In genomic region chr4:136179998-136180397, GRCm38 (mm10) we compare ENCODE assay signal across 9 mouse cellular contexts. TPM values are rescaled to one million over a fixed set of nuclear protein-coding genes. Genes with fewer than 3 reads are reported as not detected.
DNase-seq lines count a peak whose midpoint lies in the region; ATAC-seq and TF ChIP-seq lines count a peak whose summit lies in the region.
"Had no signal": no experiment of that assay in that cellular context is flagged by ENCODE, and none has a peak within 500 bp of the region (broad histone marks: within the 10 kb centered on the region; RNA-seq: fewer than 3 reads in every experiment).

No protein-coding gene starts in this region.

- H3K4me2 ChIP-seq in heart, embryonic 11.5 days: peak overlapping the region; percentile 95
- H3K4me2 ChIP-seq in kidney, embryonic 14.5 days (replicated peaks; ENCODE audit: low read depth, low read length): peak overlapping the region; percentile 54

- H3K79me2 ChIP-seq in liver, adult 2 months (ENCODE audit: control insufficient read depth, insufficient read depth, low read length): no peaks in the 10 kb centered on the region

- peaks cover 69% of the 10 kb centered on the region for H3K4me1 ChIP-seq in bone marrow macrophage, adult 2 months (ENCODE audit: control insufficient read depth, insufficient read depth, low read length)
- H3K4me1 ChIP-seq in heart, embryonic 11.5 days (ENCODE audit: control insufficient read depth, insufficient read depth, low read length): peaks cover 47% of the 10 kb centered on the region
- peaks cover 27% of the 10 kb centered on the region for H3K4me1 ChIP-seq in kidney, embryonic 14.5 days (ENCODE audit: control insufficient read depth, insufficient read depth, low read length)
- H3K4me1 ChIP-seq in liver, adult 2 months (ENCODE audit: control insufficient read depth, insufficient read depth, low read length): peaks cover 6% of the 10 kb centered on the region; the same call in 1 of the 2 replicates

- no peaks in the 10 kb centered on the region for H3K36me3 ChIP-seq in heart, embryonic 11.5 days (ENCODE audit: control insufficient read depth, insufficient read depth, low read length)
- H3K36me3 ChIP-seq in kidney, embryonic 14.5 days (ENCODE audit: control insufficient read depth, insufficient read depth, low read length): peaks cover 2% of the 10 kb centered on the region; the same call in 1 of the 2 replicates
- H3K36me3 ChIP-seq in liver, adult 2 months (ENCODE audit: control insufficient read depth, insufficient read depth, low read length): no peaks in the 10 kb centered on the region

- H3K27me3 ChIP-seq in heart, embryonic 11.5 days (ENCODE audit: control insufficient read depth, insufficient read depth, low read length): no peaks in the 10 kb centered on the region
- H3K27me3 ChIP-seq in kidney, embryonic 14.5 days (ENCODE audit: control insufficient read depth, insufficient read depth, low read length): no peaks in the 10 kb centered on the region
- H3K27me3 ChIP-seq in liver, adult 2 months (ENCODE audit: control insufficient read depth, insufficient read depth, low read length): no peaks in the 10 kb centered on the region
- H3K27me3 ChIP-seq: Patski had no signal

- DNase-seq in B cell, adult 2 months: peak; percentile 97 to 98
- DNase-seq in liver, adult 2 months (ENCODE audit: extremely low read depth, low read depth, low spot score): peak; percentile 60
- DNase-seq in monocyte, adult 2 months (ENCODE audit: low read depth in 1 of 2, low spot score in 2 of 2): peak; percentile 63 to 87
- peak; percentile 92 to 94 for DNase-seq in spleen, postnatal 36 days (ENCODE audit: low spot score in 2 of 2)

- TF ChIP-seq POLR2A in bone marrow macrophage, adult 2 months (IDR thresholded peaks at IDR 0.05; ENCODE audit: borderline replicate concordance, low read depth, low read length): no peak
- TF ChIP-seq POLR2A in liver, adult 2 months (IDR thresholded peaks at IDR 0.05; ENCODE audit: extremely low read depth, insufficient read depth, low read length): no peak

- no peaks in the 10 kb centered on the region for H3K9me3 ChIP-seq in heart, embryonic 11.5 days (replicated peaks; ENCODE audit: control insufficient read depth, low read length)
- no peaks in the 10 kb centered on the region for H3K9me3 ChIP-seq in kidney, embryonic 14.5 days (ENCODE audit: control insufficient read depth, low read length)

- H3K9ac ChIP-seq in heart, embryonic 11.5 days (ENCODE audit: low read depth, low read length): peak overlapping the region; percentile 64
- H3K9ac ChIP-seq in kidney, embryonic 14.5 days (ENCODE audit: low read depth, low read length): peak overlapping the region; percentile 50
- no peak overlapping the region for H3K9ac ChIP-seq in liver, adult 2 months (ENCODE audit: low read depth, low read length)

- TF ChIP-seq CTCF in bone marrow macrophage, adult 2 months (IDR thresholded peaks at IDR 0.05; ENCODE audit: low read depth, low read length): peak; percentile 61
- peak; percentile 93 for TF ChIP-seq CTCF in liver, adult 2 months (IDR thresholded peaks at IDR 0.05; ENCODE audit: low read depth, low read length)

- 3% methylated on average over 15 of the region's 15 CpGs for WGBS in heart, embryonic 11.5 days (ENCODE audit: insufficient replicate concordance)
- WGBS in kidney, embryonic 14.5 days: 6% methylated on average over 15 of the region's 15 CpGs
- 22% methylated on average over 15 of the region's 15 CpGs for WGBS in liver, adult 2 months

- no peak overlapping the region for H3K4me3 ChIP-seq in bone marrow macrophage, adult 2 months (ENCODE audit: insufficient read depth, low read length)
- peak overlapping the region; percentile 42 for H3K4me3 ChIP-seq in heart, embryonic 11.5 days (ENCODE audit: low read depth, low read length)
- H3K4me3 ChIP-seq in kidney, embryonic 14.5 days (ENCODE audit: low read length): peak overlapping the region; percentile 38
- H3K4me3 ChIP-seq in liver, adult 2 months (ENCODE audit: insufficient read depth, low read depth, low read length): peak overlapping the region; percentile 11

- peak overlapping the region; percentile 81 for H3K27ac ChIP-seq in bone marrow macrophage, adult 2 months (ENCODE audit: insufficient read depth, low read depth, low read length)
- H3K27ac ChIP-seq in heart, embryonic 11.5 days (ENCODE audit: low read depth, low read length): peak overlapping the region; percentile 70
- H3K27ac ChIP-seq in kidney, embryonic 14.5 days (ENCODE audit: low read depth, low read length): peak overlapping the region; percentile 65
- H3K27ac ChIP-seq in liver, adult 2 months (replicated peaks; ENCODE audit: insufficient read depth, low read depth, low read length): no peak overlapping the region

- ATAC-seq in erythroblast, adult 5-6 weeks (replicated peaks; ENCODE audit: low FRiP score, poor library complexity, severe bottlenecking): peak; percentile 45
- ATAC-seq in heart, embryonic 11.5 days (replicated peaks; ENCODE audit: insufficient number of reproducible peaks, low FRiP score, low TSS enrichment): peak; percentile 37; the same call in 1 of the 2 replicates
- ATAC-seq in kidney, embryonic 14.5 days (ENCODE audit: low FRiP score, low TSS enrichment): peak; percentile 13

RNA-seq across cellular contexts. Expression of gene E2f2, which starts 7.8 kb away (rescaled TPM):
- 20.0 and 20.8 TPM in 2 replicates for polyA plus RNA-seq in bone marrow macrophage, adult 2 months (2012; ENCODE audit: insufficient read depth, insufficient read length, missing spikeins)
- total RNA-seq in erythroblast, adult 5-6 weeks (2015; ENCODE audit: low replicate concordance): 226 and 246 TPM in 2 replicates
- 344 and 364 TPM in 2 replicates for total RNA-seq in erythroblast, adult 5-6 weeks (2017; ENCODE audit: low replicate concordance)
- polyA plus RNA-seq in heart, embryonic 11.5 days (2014; fragmentation: Nextera tagmentation; extraction: Ambion mirVana): 4.8 and 5.8 TPM in 2 replicates
- polyA plus RNA-seq in kidney, embryonic 14.5 days (2014; fragmentation: Nextera tagmentation; extraction: Ambion mirVana): 5.7 and 6.0 TPM in 2 replicates
- total RNA-seq in liver, adult 2 months (2014; rRNA removed): 0.40 and 0.46 TPM in 2 replicates
- polyA plus RNA-seq in liver, adult 2 months (2012; rRNA removed): 0.75 and 0.76 TPM in 2 replicates

RNA-seq across cellular contexts. Expression of gene Asap3, which starts 26.2 kb away (rescaled TPM):
- 0.37 and 0.78 TPM in 2 replicates for polyA plus RNA-seq in bone marrow macrophage, adult 2 months (2012; ENCODE audit: insufficient read depth, insufficient read length, missing spikeins)
- total RNA-seq in erythroblast, adult 5-6 weeks (2015; ENCODE audit: low replicate concordance): 0.19 TPM in 1 of 2 replicates, not detected in the other
- total RNA-seq in erythroblast, adult 5-6 weeks (2017; ENCODE audit: low replicate concordance): 0.43 TPM in 1 of 2 replicates, not detected in the other
- polyA plus RNA-seq in heart, embryonic 11.5 days (2014; fragmentation: Nextera tagmentation; extraction: Ambion mirVana): 1.8 and 2.1 TPM in 2 replicates
- polyA plus RNA-seq in kidney, embryonic 14.5 days (2014; fragmentation: Nextera tagmentation; extraction: Ambion mirVana): 2.0 and 3.0 TPM in 2 replicates
- 3.3 and 5.6 TPM in 2 replicates for total RNA-seq in liver, adult 2 months (2014; rRNA removed)
- polyA plus RNA-seq in liver, adult 2 months (2012; rRNA removed): 5.2 and 5.8 TPM in 2 replicates

RNA-seq across cellular contexts. Expression of gene Id3, which starts 36.7 kb away (rescaled TPM):
- 7.7 and 8.4 TPM in 2 replicates for polyA plus RNA-seq in bone marrow macrophage, adult 2 months (2012; ENCODE audit: insufficient read depth, insufficient read length, missing spikeins)
- not detected in 2 replicates for total RNA-seq in erythroblast, adult 5-6 weeks (2015; ENCODE audit: low replicate concordance)
- total RNA-seq in erythroblast, adult 5-6 weeks (2017; ENCODE audit: low replicate concordance): not detected in 2 replicates
- 411 and 415 TPM in 2 replicates for polyA plus RNA-seq in heart, embryonic 11.5 days (2014; fragmentation: Nextera tagmentation; extraction: Ambion mirVana)
- 848 and 979 TPM in 2 replicates for polyA plus RNA-seq in kidney, embryonic 14.5 days (2014; fragmentation: Nextera tagmentation; extraction: Ambion mirVana)
- 33.2 and 47.4 TPM in 2 replicates for total RNA-seq in liver, adult 2 months (2014; rRNA removed)
- 181 and 274 TPM in 2 replicates for polyA plus RNA-seq in liver, adult 2 months (2012; rRNA removed)

Comparison
In these comparisons a context has a peak if more than half of its experiments do, and no peak if none do; other contexts are left out.
1. RNA of gene Id3, which starts 36.7 kb away (polyA plus RNA-seq): 848 to 979 TPM in kidney, embryonic 14.5 days, 411 to 415 TPM in heart, embryonic 11.5 days and 181 to 274 TPM in liver, adult 2 months; 7.7 to 8.4 TPM in bone marrow macrophage, adult 2 months; every median in the first group is over 10 times any median in the second.
2. Peak in every context shown above with its lines, with median percentiles within 50 percentile points of each other: DNase-seq and ATAC-seq.